Mouse (Mus musculus): ENCODE measurements around the gene Il23r.

GRCm38 (mm10) chr6:67437814-67438385 lies 53.8 kb downstream of the Il23r start:
- TF ChIP-seq CTCF (IDR thresholded peaks at IDR 0.05; ENCODE audit: low read depth) (no peak), EP300 (IDR thresholded peaks at IDR 0.05; ENCODE audit: low read depth) (no peak)

Data from heart, postnatal 0 days (tissue).